Mouse (Mus musculus) neural tube, postnatal 0 days (tissue): ENCODE data around the gene Sema4g. TPM values are rescaled to one million over a fixed set of nuclear protein-coding genes. Genes with fewer than 3 reads are reported as not detected.

Experiments
- polyA plus RNA-seq: library from polyadenylated mRNA; unstranded; fragments of >200 nt; fragmentation: Nextera tagmentation; extraction: Ambion mirVana; gene quantifications from 2 replicates; pipeline ENCODE4 v1.2.1, GENCODE M21; 2015

Sema4g gene
- 13.5 and 19.3 TPM in 2 replicates for polyA plus RNA-seq

GRCm38 (mm10) chr19:44988831-44989566 lies at the start of gene Sema4g:
Gene Sema4g (plus strand): TSS chr19:44989101.

GRCm38 (mm10) chr19:45005444-45005843 lies 16.5 kb downstream of the Sema4g start, which contains the start of gene Twnk:
Gene Twnk (plus strand): TSS chr19:45005663.

GRCm38 (mm10) chr19:45005957-45006712 lies 17.2 kb downstream of the Sema4g start, which contains the start of gene Mrpl43:
Gene Mrpl43 (minus strand): TSS chr19:45006442.

GRCm38 (mm10) chr19:45014335-45014971 lies 25.6 kb downstream of the Sema4g start, which contains the start of gene Lzts2:
Gene Lzts2 (plus strand): TSS chr19:45014414.

GRCm38 (mm10) chr19:45045651-45046050 lies 56.8 kb downstream of the Sema4g start, which contains the start of gene Pdzd7:
Gene Pdzd7 (minus strand): TSS chr19:45045717.

GRCm38 (mm10) chr19:45047417-45047934 lies 58.6 kb downstream of the Sema4g start, which contains the start of gene Sfxn3:
Gene Sfxn3 (plus strand): TSS chr19:45047503.

Other genes starting within 250 kb of the Sema4g start
- 16.5 and 18.3 TPM in 2 replicates for gene Pax2, start 233.1 kb upstream of the Sema4g start, polyA plus RNA-seq
- 15.9 and 21.3 TPM in 2 replicates for gene Slf2, start 58.0 kb upstream of the Sema4g start, polyA plus RNA-seq
- 8.8 TPM in 2 replicates for gene Twnk, start 16.6 kb downstream of the Sema4g start, polyA plus RNA-seq
- 101 and 122 TPM in 2 replicates for gene Mrpl43, start 17.3 kb downstream of the Sema4g start, polyA plus RNA-seq
- gene Lzts2, start 25.3 kb downstream of the Sema4g start, polyA plus RNA-seq = 18.4 and 20.2 TPM in 2 replicates
- 2.1 and 2.3 TPM in 2 replicates for gene Pdzd7, start 56.6 kb downstream of the Sema4g start, polyA plus RNA-seq
- 58.6 and 64.6 TPM in 2 replicates for gene Sfxn3, start 58.4 kb downstream of the Sema4g start, polyA plus RNA-seq
- 2.4 and 2.5 TPM in 2 replicates for gene Kazald1, start 86.1 kb downstream of the Sema4g start, polyA plus RNA-seq
- not detected in 2 replicates for gene Tlx1, start 161.6 kb downstream of the Sema4g start, polyA plus RNA-seq
- gene Lbx1, start 246.7 kb downstream of the Sema4g start, polyA plus RNA-seq = 20.0 and 23.9 TPM in 2 replicates